Mouse (Mus musculus) B cell, adult 2 months (primary cell): Measurements from ENCODE around the gene St14.
"Not testable (repeated sequence)": the region's sequence is repeated elsewhere in the genome, so short reads cannot be mapped to it uniquely, and the experiment has no call there.

Source experiments
- DNase-seq, 2 experiments: peaks; one replicate each; pipeline ENCODE4 v3.0.0; 2022

Gene St14

GRCm38 (mm10) chr9:31131205-31131968 lies at the start of gene St14:
TSS of gene St14 (minus strand) at chr9:31131853.
- DNase-seq = peak; percentile 70 to 71

DNA sequence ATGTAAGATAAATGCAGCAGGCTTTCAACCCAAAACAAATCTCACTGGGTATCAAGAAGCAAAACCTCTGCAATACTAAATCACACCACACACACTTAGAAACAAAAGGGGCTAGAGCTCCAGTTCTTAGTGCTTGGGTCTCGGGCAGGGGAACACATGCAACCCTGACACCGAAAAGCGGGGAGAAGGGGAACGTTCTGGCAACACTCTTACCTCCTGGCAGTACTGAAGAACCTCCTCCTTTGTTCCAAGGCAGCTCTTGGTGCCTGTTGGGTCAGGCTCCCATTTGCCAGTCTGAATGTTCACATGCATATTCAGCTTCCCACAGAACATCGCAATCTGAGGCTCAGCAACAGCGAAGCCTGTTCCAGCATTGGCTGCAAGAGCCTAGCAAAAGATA lies 46.0 kb upstream of the St14 start:
- DNase-seq = no peak

GRCm38 (mm10) chr9:31176379-31177130 lies 44.9 kb upstream of the St14 start:
- no peak for DNase-seq

- DNase-seq = no peak
Observed at GRCm38 (mm10) chr9:31175978-31176377, 44.3 kb upstream of the St14 start.

- DNase-seq = no peak
Observed at GRCm38 (mm10) chr9:31175346-31175745, 43.7 kb upstream of the St14 start.

DNA sequence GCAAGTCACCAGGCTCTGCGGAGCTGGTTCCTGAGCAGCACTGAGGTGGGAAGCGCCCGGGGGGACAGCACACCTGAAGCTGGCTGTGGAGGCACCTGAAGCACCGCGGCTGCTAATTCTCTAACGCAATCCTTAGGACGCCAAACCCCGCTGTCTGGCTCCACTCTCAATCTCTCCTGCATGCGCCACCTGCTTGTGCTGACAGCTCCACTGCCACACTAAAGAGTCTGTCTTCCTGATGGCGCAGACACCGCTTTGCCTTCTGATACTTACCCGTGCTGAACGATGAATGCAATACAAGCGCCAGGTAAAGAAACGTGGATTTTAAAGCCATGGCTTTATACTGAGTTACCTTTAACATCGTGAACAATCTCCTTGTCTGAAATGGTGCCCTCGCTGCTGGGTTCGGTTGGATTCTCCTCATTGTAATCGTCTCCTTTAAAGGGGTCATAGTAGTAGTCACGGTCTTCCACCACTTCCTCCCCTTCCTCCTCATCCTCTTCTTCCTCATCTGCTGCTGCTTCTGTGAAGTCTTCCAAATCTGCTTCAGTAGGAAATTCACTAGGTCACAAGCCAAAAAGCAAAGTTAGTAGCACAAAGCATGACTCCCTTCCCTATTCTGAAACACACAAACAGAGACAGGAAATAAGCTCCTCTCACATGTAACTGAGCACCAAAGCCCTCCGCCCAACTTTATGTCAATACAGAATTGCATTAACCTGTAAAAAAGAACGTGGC lies 36.9 kb upstream of the St14 start:
- no peak for DNase-seq

DNA sequence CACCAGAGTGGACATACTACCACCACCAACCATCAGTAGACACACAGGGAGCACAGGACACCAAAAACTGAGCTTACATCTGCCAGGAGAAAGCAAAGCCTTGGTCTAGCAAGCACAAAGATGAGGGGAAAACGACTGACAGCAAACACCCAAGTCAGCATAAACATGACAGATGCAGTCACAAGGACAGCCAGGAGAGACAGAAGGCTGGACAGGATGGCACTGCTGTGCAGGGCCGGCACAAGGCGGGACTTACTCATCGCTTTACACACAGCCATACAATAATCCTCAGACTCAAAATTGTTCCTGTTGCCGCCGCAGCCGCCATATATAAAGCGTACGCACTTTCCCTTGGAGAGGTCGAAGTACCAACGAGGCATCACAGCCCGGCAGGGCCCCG lies 35.7 kb upstream of the St14 start:
- DNase-seq = no peak

- not testable (repeated sequence) for DNase-seq
Observed at GRCm38 (mm10) chr9:31165505-31165904, 33.9 kb upstream of the St14 start.

- no peak for DNase-seq
Observed at GRCm38 (mm10) chr9:31163327-31163726, 31.7 kb upstream of the St14 start.

- no peak for DNase-seq
Observed at GRCm38 (mm10) chr9:31162911-31163310, 31.3 kb upstream of the St14 start.

- peak; percentile 17 to 24 for DNase-seq
Observed at GRCm38 (mm10) chr9:31159910-31160309, 28.3 kb upstream of the St14 start.

- DNase-seq = no peak
Observed at GRCm38 (mm10) chr9:31156594-31156993, 24.9 kb upstream of the St14 start.

DNA sequence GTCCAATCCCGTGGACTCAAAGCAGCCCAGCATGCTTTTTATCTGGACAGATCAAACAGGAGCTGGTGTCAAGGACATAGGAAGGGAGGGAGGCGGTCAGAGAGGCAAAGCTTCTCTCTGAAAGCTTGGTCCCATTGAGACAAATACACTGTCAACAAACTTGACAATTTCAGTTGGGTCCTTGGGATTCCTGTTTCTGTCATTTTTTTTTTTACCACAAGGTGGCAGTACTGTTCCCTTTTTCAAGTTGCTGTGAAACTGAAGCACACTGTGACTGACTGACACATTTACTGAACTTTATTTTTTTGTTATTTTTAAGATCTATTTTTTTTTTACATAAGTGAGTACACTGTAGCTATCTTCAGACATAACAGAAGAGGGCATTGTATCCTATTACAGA lies 19.4 kb upstream of the St14 start:
- DNase-seq = peak; percentile 21 to 27

DNA sequence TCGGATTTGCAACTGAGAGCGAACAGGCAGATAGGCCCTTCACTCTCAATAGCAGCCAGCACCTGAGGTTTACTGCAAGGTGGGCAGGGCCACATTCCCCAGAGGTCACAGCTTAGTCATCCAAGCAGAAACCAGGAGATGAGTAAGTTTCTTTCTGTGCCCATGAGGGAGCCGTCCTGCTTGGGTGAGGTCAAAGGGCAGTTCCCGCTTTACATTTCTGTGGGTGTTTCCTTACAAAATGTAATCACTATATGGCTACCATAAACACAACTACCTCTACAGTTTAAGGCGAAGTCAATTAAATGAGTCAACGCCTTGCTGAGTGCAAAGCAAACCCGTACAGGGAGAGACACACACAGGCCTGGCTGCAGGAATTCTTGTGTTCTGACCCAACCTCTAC lies 16.5 kb upstream of the St14 start:
- DNase-seq = no peak

DNA sequence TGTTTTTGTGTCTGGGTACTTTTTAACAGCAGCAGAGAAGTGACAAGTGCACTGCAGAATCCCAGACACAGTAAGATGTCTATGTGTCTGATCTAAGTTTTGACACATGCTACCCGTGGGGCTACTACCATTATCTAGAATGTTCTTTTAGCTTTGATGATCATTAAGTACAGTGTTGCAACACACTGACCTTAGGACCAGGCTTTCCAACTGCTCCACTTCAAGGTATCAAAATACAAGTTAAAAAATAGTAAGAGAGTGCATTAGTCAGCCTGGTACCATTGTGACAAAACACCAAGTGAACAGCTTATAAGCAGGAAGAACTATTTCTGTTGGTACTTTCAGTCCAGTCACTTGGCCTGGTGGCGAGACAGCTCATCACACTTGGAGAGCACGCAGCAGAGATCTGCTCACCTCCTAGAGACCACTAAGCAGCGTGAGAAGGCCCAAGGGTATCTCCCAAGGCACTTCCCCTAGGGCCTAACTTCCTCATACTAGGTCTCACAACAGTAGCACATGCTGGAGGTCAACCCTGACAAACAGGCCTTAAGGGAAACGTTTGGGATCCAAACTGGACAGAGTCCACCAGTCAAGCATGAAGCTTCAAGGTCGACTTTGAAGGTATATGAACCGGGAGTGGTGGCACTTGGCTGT lies 13.7 kb upstream of the St14 start:
- peak; percentile 43 to 60 for DNase-seq

- DNase-seq = no peak
Observed at GRCm38 (mm10) chr9:31142924-31143323, 11.3 kb upstream of the St14 start.

DNA sequence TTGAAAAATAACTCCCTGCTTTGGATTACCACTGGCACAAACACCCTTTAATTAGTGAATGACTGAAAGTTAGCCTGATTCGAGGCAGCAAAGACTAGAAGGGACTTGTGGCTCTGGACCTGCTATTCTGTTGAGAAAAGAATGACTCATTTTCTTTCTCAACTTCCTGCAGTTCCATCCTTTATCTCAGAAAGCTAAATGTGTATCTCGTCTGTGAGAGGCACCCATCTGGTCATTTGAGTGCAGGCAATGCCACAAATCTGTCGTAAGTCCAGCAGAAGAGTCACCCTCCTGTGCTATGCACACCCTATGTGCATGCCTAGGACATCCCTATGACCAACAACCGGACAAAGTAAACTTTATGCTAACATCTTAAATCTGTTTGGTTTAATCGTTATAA lies 1.5 kb upstream of the St14 start:
- no peak for DNase-seq

DNA sequence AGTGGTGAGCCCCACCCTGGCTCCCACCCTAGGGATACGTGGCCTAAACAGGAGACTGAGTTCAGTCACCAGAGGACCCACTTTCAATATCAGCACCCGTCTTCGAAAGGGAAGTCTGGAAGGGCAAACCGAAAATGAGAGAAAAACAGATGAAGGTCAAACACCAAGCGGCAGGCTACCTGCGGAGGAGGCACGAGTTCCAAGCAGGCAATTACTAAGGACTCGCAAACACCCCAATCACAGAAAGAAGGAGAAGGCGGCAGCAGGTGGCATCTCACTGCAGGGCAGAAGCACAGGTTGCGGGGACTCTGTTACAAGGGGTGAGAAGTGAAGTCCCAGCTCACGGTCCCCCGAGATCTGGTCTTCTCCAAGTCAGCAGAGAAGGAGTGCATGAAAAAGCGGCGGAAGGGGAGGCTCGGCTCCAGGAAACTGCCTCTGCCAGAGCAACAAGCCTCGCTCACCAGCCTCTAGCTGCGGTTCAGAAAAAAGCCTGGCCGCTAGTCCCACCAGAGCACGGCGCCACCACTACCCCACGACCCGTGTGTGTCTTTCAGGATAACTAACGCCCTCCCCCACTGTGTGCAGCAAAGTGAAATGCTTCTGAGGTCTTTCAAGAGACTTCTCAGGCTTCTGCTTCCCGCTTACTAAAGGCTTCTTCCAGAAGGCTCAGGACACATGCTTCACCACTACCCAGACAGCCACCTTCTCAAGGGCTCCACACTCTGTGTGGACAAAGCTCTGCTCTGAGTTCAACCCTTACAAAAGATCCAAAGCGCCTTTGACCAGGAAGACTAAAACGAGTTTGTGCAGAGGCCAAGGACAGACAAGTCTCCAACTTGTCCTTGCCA lies 1.1 kb downstream of the St14 start:
- DNase-seq = peak; percentile 33 to 39

DNA sequence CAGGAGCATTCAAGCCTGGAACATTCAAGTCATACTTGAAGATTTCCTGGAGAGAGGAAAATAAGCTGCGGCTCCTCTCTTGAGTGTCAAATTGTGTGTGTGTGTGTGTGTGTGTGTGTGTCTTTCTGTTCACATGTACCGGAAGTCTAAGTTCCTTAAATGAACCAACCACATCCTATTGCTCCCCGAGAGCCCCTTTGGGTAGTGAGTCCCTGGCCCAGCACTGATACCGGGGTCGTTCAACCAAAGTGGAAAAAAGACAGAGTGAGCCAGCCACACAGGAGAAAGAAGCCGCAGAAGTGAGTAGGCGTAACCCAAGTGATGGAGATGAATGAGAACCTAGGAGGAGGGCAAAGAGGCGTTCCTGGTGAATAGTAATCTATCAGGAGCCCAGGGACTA lies 1.7 kb downstream of the St14 start:
- DNase-seq = peak; percentile 63 to 65

DNA sequence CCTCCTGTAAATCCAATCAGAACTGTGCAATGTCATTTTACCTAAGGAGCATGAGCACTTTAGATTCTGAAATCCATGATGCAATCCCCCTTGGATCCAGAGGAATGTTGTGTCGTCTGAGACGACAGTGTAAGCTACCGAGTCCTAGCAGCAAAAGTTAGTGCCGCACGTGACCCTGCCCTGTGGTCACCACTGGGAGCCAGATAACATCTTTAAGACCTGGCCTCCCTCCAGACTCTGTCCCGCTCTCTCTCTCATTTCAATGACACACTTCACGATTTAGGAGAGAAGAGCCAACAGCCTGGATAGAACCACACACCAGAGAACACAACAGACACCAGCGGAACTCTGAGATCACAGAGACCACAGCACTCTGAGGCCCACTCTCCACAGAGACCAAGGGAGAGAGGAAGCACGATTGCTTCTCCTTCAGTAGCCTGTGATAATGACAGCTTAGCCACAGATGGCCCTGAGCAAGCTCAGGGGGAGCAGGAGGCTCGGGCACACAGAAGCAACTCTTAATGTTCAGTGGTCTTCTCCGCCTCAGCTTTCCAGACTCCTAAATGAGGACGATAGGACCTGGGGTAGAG lies 3.7 kb downstream of the St14 start:
- no peak for DNase-seq

GRCm38 (mm10) chr9:31126079-31126478 lies 5.6 kb downstream of the St14 start:
- DNase-seq = no peak
